Mouse (Mus musculus) neural tube, embryonic 15.5 days (tissue): Measurements from ENCODE around the gene Psmb4. TPM values are rescaled to one million over a fixed set of nuclear protein-coding genes. Genes with fewer than 3 reads are reported as not detected.
"Not testable (repeated sequence)": the region's sequence is repeated elsewhere in the genome, so short reads cannot be mapped to it uniquely, and the experiment has no call there.

Experiments used
- ATAC-seq: fragments of 200-750 bp; cut with Nextera tagmentation; 2 replicates; pipeline ENCODE4 v1.8.0; 2017; ENCODE audit warnings: mild to moderate bottlenecking, moderate TSS enrichment, moderate library complexity; ENCODE audit not compliant: low FRiP score
- H3K27ac ChIP-seq: fragments of 300-500 bp; sonication (generic); replicated peaks from 2 replicates; pipeline ENCODE4 v1.5.1; 2015; ENCODE audit warnings: mild to moderate bottlenecking, inconsistent platforms
- H3K27me3 ChIP-seq: fragments of 300-500 bp; sonication (generic); replicated peaks from 2 replicates; pipeline ENCODE4 v1.6.1; 2015; ENCODE audit warnings: inconsistent platforms
- H3K36me3 ChIP-seq: fragments of 300-500 bp; sonication (generic); 2 replicates; pipeline ENCODE4 v1.6.1; 2015; ENCODE audit warnings: inconsistent platforms
- H3K4me1 ChIP-seq: fragments of 300-500 bp; sonication (generic); 2 replicates; pipeline ENCODE4 v1.6.1; 2015; ENCODE audit warnings: inconsistent platforms
- H3K4me2 ChIP-seq: fragments of 300-500 bp; sonication (generic); 2 replicates; pipeline ENCODE4 v1.6.1; 2015; ENCODE audit warnings: inconsistent platforms, mild to moderate bottlenecking, moderate library complexity
- H3K4me3 ChIP-seq: fragments of 300-500 bp; sonication (generic); replicated peaks from 2 replicates; pipeline ENCODE4 v1.5.1; 2015; ENCODE audit warnings: mild to moderate bottlenecking, inconsistent platforms
- H3K9ac ChIP-seq: fragments of 300-500 bp; sonication (generic); replicated peaks from 2 replicates; pipeline ENCODE4 v1.6.1; 2015; ENCODE audit warnings: mild to moderate bottlenecking, inconsistent platforms
- H3K9me3 ChIP-seq: fragments of 300-500 bp; sonication (generic); replicated peaks from 2 replicates; pipeline ENCODE4 v1.6.1; 2016; ENCODE audit warnings: inconsistent platforms
- WGBS: fragments of 180-500 bp; shearing (Covaris S2); methylation state at CpG from one replicate; pipeline ENCODE4 v1.1.7; 2015; ENCODE audit warnings: mixed read lengths; 5-methylcytosine and 5-hydroxymethylcytosine counted together
- polyA plus RNA-seq: library from polyadenylated mRNA; unstranded; fragments of >200 nt; fragmentation: Nextera tagmentation; extraction: Ambion mirVana; gene quantifications from 2 replicates; pipeline ENCODE4 v1.2.1, GENCODE M21; 2015

Gene Psmb4
- polyA plus RNA-seq: 371 and 373 TPM in 2 replicates

DNA sequence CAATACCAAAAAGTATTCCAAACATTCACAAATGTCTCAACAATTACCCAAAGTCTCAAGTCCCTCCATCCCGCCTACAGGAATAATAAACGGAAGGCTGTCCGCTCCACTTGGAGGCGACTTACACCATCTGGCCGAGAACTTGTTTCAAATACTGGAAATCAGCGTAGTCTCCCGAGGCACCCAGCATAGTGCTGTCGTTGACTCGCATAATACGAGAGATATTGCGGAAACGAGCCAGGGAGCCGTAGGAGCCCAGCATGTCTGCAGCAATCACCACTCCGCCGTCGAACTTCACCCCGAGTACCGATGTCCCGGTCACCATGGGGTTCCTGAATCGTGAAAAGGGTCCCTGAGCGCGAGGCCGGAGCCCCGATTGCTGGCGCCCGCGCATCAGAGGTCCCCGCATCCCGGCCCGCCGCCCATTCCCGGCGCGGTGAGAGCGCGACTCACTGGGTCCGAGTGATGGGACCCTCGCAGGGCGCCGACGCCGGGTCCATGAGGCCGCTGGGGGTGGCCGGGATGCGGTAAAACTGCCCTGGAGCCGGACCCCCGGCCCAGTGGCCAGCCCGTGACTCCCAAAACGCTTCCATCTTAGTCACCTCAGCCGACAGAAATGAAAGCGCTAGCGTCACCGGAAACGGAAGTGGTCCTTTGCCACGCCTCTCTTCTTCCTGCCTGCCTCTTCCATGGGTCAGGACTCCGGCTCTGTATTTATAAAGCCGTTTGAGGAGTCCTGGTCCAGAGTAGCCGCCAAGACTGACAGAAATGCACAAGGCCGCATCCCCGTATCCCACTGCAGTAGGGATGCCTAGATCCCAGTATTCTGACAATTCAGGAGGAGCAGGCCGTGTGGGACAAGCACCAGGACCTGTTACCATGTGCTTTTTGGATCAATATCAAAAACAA is at the start of gene Psmb4:
Gene Psmb4 (minus strand): TSS at position 646 of the 909 bp plus-strand sequence.
- H3K4me3 ChIP-seq: peak within 1 kb of the TSS; percentile 67
- peak; percentile 92 for ATAC-seq
- no peaks in the 10 kb centered on the region for H3K27me3 ChIP-seq
- under 1% methylated on average over 61 of the region's 61 CpGs for WGBS
- H3K4me2 ChIP-seq: peak within 1 kb of the TSS; percentile 90
- peaks cover 22% of the 10 kb centered on the region for H3K4me1 ChIP-seq
- peak within 1 kb of the TSS; percentile 89 for H3K27ac ChIP-seq
- H3K9me3 ChIP-seq: no peaks in the 10 kb centered on the region
- peak within 1 kb of the TSS; percentile 84 for H3K9ac ChIP-seq
- H3K36me3 ChIP-seq: peaks cover 39% of the 10 kb centered on the region

GRCm38 (mm10) chr3:94936147-94936546 is 49.4 kb upstream of the Psmb4 start:
- not testable (repeated sequence) for H3K4me3 ChIP-seq, ATAC-seq, H3K36me3 ChIP-seq, H3K27me3 ChIP-seq, H3K4me2 ChIP-seq, H3K9ac ChIP-seq, H3K27ac ChIP-seq, H3K9me3 ChIP-seq
- WGBS: 81% methylated on average over 5 of the region's 5 CpGs
- peaks cover 11% of the 10 kb centered on the region; the same call in 1 of the 2 replicates for H3K4me1 ChIP-seq

GRCm38 (mm10) chr3:94935332-94935731 is 48.6 kb upstream of the Psmb4 start:
- not testable (repeated sequence) for H3K9ac ChIP-seq, H3K36me3 ChIP-seq, ATAC-seq, H3K27me3 ChIP-seq, H3K9me3 ChIP-seq, H3K4me3 ChIP-seq, H3K27ac ChIP-seq, H3K4me2 ChIP-seq
- H3K4me1 ChIP-seq: peaks cover 11% of the 10 kb centered on the region; the same call in 1 of the 2 replicates
- 83% methylated on average over 3 of the region's 3 CpGs for WGBS

DNA sequence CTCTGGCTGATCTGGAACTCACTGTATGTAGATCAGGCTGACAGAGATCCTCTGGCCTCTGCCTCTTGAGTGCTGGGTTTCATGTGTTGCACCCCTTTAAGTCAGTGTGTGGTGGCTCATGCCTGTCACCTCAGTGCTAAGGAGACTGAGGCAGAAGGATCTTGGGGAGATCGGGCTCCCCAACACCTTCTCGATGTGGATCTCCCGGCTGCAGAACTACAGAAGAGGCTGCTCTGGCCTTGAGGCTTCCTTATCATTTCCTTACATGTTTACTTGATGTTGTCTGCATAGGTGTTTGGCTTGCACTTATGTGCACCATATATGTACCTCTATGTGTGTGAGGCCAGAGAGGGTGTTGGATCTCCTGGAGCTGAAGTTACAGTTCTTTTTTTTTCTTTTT is 47.8 kb upstream of the Psmb4 start:
- not testable (repeated sequence) for H3K9me3 ChIP-seq, H3K9ac ChIP-seq, H3K36me3 ChIP-seq, H3K27me3 ChIP-seq, H3K4me3 ChIP-seq, ATAC-seq, H3K27ac ChIP-seq, H3K4me2 ChIP-seq
- peaks cover 11% of the 10 kb centered on the region; the same call in 1 of the 2 replicates for H3K4me1 ChIP-seq
- 98% methylated on average over 3 of the region's 3 CpGs for WGBS

GRCm38 (mm10) chr3:94933604-94934003 is 46.8 kb upstream of the Psmb4 start:
- H3K36me3 ChIP-seq, H3K27me3 ChIP-seq, H3K4me3 ChIP-seq, H3K9ac ChIP-seq, H3K9me3 ChIP-seq, H3K27ac ChIP-seq, ATAC-seq: not testable (repeated sequence)
- H3K4me1 ChIP-seq: peaks cover 11% of the 10 kb centered on the region; the same call in 1 of the 2 replicates
- WGBS: no CpG with 5 or more reads among the region's 2 CpGs
- H3K4me2 ChIP-seq: peak overlapping the region; percentile 54; the same call in 1 of the 2 replicates

DNA sequence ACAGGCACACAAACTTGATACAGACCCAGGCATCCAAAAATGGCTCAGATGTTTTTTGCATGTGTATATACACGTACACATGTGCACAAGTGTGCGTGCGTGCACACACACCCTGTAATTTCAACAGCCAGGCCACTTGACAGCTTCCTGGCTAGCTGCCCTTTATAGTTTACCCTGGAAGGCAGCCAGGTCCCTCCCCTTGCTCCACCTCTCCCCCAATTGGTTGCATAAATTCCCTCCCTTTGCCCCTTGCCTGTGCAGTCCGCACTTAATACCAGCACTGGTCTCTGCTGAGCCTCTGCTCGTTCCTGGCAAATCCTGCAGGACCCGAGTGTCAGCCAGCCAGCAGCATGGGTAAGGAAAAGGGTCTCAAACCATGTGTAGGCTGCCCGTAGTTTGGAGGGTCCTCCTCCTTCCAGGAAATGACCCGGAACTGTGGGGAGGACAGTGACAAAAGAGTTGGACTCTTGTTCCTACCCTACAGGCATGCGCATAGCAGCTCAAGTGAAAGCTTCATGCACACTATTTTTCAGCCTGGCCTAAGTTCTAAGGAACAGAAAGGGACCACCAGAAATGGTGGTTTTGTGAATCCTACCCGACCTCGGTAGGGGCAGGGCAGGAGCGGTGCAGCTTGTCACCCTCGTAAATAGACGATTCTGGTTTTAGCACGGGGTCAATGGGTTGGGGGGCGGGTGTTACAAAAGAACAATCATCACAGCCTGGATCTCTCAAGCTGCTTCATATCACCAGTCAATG is 46.2 kb upstream of the Psmb4 start, which contains the start of gene Selenbp1:
Gene Selenbp1 (plus strand): TSS at position 248 of the 756 bp plus-strand sequence.
- peak; percentile 71 for ATAC-seq
- Histone ChIP-seq H3K9ac (peak within 1 kb of the TSS; percentile 26; the same call in 1 of the 2 replicates), H3K9me3 (no peaks in the 10 kb centered on the region), H3K27ac (peak within 1 kb of the TSS; percentile 76), H3K4me2 (peak within 1 kb of the TSS; percentile 54), H3K4me3 (peak within 1 kb of the TSS; percentile 34), H3K36me3 (no peaks in the 10 kb centered on the region), H3K4me1 (peaks cover 11% of the 10 kb centered on the region; the same call in 1 of the 2 replicates), H3K27me3 (no peaks in the 10 kb centered on the region)
- WGBS: 11% methylated on average over 16 of the region's 16 CpGs

DNA sequence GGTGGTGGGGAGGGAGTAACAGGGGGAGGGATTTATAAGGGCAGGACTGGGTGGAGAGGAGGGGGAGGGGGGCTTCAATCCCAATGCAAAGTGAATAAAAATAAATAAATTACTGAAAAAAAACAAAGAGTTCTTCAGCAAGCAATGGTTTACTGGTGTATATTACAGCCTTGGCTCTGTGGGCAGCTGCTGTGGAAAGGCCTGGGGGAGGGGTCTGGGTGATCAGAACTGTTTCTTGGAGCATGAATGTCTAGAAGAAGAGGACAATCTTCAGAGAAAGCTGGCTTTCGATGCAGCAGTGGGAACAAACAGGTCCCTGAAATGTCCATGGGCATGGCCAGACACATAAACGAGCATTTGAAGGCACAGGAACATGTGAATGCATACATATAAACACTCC is 45.5 kb upstream of the Psmb4 start:
- H3K4me3 ChIP-seq, H3K9me3 ChIP-seq, H3K27me3 ChIP-seq, ATAC-seq, H3K9ac ChIP-seq, H3K36me3 ChIP-seq: not testable (repeated sequence)
- peak overlapping the region; percentile 54 for H3K4me2 ChIP-seq
- peak overlapping the region; percentile 45 for H3K27ac ChIP-seq
- peaks cover 11% of the 10 kb centered on the region; the same call in 1 of the 2 replicates for H3K4me1 ChIP-seq
- 61% methylated on average over 2 of the region's 2 CpGs for WGBS

GRCm38 (mm10) chr3:94931427-94932082 is 44.8 kb upstream of the Psmb4 start:
- not testable (repeated sequence) for H3K9ac ChIP-seq, H3K9me3 ChIP-seq, H3K4me3 ChIP-seq, H3K36me3 ChIP-seq, H3K27me3 ChIP-seq, ATAC-seq, H3K4me2 ChIP-seq, H3K27ac ChIP-seq
- H3K4me1 ChIP-seq: peaks cover 11% of the 10 kb centered on the region; the same call in 1 of the 2 replicates
- 89% methylated on average over 10 of the region's 10 CpGs for WGBS

DNA sequence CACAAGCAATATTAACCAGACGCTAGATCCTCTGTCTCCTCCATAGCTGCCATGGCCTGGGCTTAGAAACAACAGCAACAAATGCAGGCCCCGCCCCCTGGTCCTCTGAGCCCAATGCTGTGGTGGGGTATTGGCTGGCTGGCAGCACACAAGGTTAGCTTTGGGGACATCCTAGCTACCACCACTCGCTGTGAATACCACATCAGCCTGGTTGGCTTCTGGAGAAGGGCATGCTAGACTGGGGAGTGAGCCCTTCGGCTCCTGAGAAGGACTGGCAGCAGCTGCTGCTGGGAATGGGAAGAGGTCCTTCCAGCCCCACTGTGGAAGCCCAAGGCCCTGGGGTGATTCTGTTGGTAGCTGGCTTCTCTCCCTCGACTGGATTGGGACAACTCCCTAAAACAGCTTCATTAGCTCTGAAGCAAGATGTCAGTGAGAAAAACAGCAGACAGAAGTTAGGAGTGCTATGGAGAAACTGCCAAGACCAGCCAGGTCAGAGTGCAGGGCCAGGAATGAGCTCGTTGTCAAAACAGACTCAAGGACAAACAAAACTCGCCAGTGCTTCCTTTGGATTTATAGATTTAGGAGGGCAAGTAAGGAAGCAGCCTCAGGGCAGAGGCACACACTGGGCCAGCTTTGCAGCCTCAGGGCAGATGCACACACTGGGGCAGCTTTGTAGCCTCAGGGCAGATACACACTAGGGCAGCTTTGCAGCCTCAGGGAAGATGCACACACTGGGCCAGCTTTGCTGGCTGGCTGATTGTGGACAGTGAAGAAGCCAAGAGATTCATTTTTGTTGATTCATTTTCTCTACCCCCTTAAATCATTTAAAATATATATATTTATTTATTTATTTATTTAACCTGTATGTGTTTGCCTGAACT is 43.9 kb upstream of the Psmb4 start:
- H3K9ac ChIP-seq, H3K36me3 ChIP-seq, H3K4me3 ChIP-seq, H3K27me3 ChIP-seq, ATAC-seq, H3K4me2 ChIP-seq, H3K27ac ChIP-seq, H3K9me3 ChIP-seq: not testable (repeated sequence)
- H3K4me1 ChIP-seq: peaks cover 11% of the 10 kb centered on the region; the same call in 1 of the 2 replicates
- WGBS: 48% methylated on average over 7 of the region's 7 CpGs

DNA sequence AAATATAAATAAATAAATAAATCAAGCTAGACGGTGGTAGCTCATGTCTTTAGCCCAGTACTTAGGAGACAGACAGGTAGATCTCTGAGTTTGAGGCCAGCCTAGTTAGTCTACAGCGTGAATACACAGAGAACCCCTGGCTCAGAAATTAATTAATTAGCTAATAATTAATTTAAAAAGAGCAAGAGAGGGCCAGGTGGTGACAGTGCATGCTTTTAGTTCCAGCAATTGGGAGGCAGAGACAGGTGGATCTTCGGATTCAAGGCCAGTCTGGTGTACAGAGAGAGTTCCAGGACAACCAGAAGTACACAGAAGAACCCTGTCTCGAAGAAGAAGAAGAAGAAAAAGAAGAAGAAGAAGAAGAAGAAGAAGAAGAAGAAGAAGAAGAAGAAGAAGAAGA is 42.2 kb upstream of the Psmb4 start:
- not testable (repeated sequence) for H3K4me3 ChIP-seq, H3K36me3 ChIP-seq, H3K27ac ChIP-seq, H3K4me2 ChIP-seq, H3K9ac ChIP-seq, H3K9me3 ChIP-seq, H3K27me3 ChIP-seq, ATAC-seq
- peaks cover 11% of the 10 kb centered on the region; the same call in 1 of the 2 replicates for H3K4me1 ChIP-seq
- 89% methylated on average over 4 of the region's 4 CpGs for WGBS
